Mouse (Mus musculus): ENCODE data around the gene Cd5l. TPM values are rescaled to one million over a fixed set of nuclear protein-coding genes. Genes with fewer than 3 reads are reported as not detected.

Cd5l gene
- polyA plus RNA-seq, 1 experiment from 2014 or later: 1.1 TPM

Other genes starting within 250 kb of the Cd5l start
- gene Kirrel, start 183.1 kb upstream of the Cd5l start, polyA plus RNA-seq (2015; fragmentation: Nextera tagmentation; extraction: Ambion mirVana): 7.3 and 8.3 TPM in 2 replicates
- 4.7 and 6.0 TPM in 2 replicates for gene Fcrls, start 94.1 kb upstream of the Cd5l start, polyA plus RNA-seq (2015; fragmentation: Nextera tagmentation; extraction: Ambion mirVana)
- gene Fcrl1, start 18.5 kb downstream of the Cd5l start, polyA plus RNA-seq (2015; fragmentation: Nextera tagmentation; extraction: Ambion mirVana): 0.59 and 0.61 TPM in 2 replicates
- not detected in 2 replicates for gene Fcrl5, start 77.9 kb downstream of the Cd5l start, polyA plus RNA-seq (2015; fragmentation: Nextera tagmentation; extraction: Ambion mirVana)
- gene Etv3, start 167.5 kb downstream of the Cd5l start, polyA plus RNA-seq (2015; fragmentation: Nextera tagmentation; extraction: Ambion mirVana): 12.5 and 12.7 TPM in 2 replicates